Mouse (Mus musculus) cerebellum, adult 2 months (tissue): Measurements from ENCODE around the gene Tamm41.

Experiments
- CTCF ChIP-seq: fragments of 200-500 bp; IDR thresholded peaks from 2 replicates; pipeline ENCODE4 v1.5.1; 2011; ENCODE audit warnings: low read depth, mild to moderate bottlenecking, control low read depth, low read length, moderate library complexity, borderline replicate concordance; ENCODE audit not compliant: insufficient read depth
- POLR2A ChIP-seq: fragments of 200-500 bp; IDR thresholded peaks from 2 replicates; pipeline ENCODE4 v1.6.1; 2011; ENCODE audit warnings: low read length, control low read depth, borderline replicate concordance; ENCODE audit not compliant: insufficient read depth

DNA sequence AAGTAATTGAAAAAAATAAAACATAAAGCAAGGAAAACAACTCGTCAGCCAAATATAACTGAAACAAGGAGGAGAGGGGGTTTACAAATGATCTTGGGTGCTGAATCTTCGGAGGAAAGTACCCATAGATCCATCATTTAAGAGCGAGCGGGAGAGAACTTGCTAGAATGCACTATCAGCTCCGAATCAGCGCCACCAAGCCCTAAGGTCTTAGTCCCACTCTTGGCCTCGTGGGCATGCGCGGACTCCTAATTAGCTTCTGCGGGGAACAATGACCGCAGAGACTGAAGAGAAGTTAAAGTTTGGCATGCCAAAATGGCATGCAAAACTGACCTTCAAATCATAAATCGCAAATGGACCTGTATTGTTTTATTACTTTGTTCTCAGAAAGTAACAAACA lies 70.1 kb downstream of the Tamm41 start:
- no peak for TF ChIP-seq CTCF
- no peak for TF ChIP-seq POLR2A
